Mouse (Mus musculus) embryonic fibroblast, embryonic 13.5 days (primary cell): ENCODE measurements around the gene As3mt. TPM values are rescaled to one million over a fixed set of nuclear protein-coding genes. Genes with fewer than 3 reads are reported as not detected.
"Not testable (repeated sequence)": the region's sequence is repeated elsewhere in the genome, so short reads cannot be mapped to it uniquely, and the experiment has no call there.

Source experiments
- H3K27ac ChIP-seq: 2 replicates; pipeline ENCODE4 v1.5.1; 2012; ENCODE audit warnings: low read length, control low read depth, inconsistent platforms; ENCODE audit not compliant: insufficient read depth
- H3K4me1 ChIP-seq: 2 replicates; pipeline ENCODE4 v1.6.1; 2011; ENCODE audit warnings: low read length; ENCODE audit not compliant: control insufficient read depth, insufficient read depth
- H3K4me3 ChIP-seq: 2 replicates; pipeline ENCODE4 v1.5.1; 2011; ENCODE audit warnings: mild to moderate bottlenecking, control low read depth, low read length; ENCODE audit not compliant: insufficient read depth
- CTCF ChIP-seq: IDR thresholded peaks from 2 replicates; pipeline ENCODE4 v1.5.1; 2011; ENCODE audit warnings: mild to moderate bottlenecking, control low read depth, low read length, moderate library complexity, borderline replicate concordance; ENCODE audit not compliant: insufficient read depth
- POLR2A ChIP-seq: IDR thresholded peaks from 2 replicates; pipeline ENCODE4 v1.6.1; 2011; ENCODE audit warnings: low read depth, mild to moderate bottlenecking, control low read depth, low read length, moderate library complexity
- polyA plus RNA-seq: library from polyadenylated mRNA; stranded (reverse); fragments of >200 nt; gene quantifications from 2 replicates; pipeline ENCODE4 v1.2.4, GENCODE M21; 2011; ENCODE audit warnings: low read depth; ENCODE audit not compliant: missing spikeins, insufficient read length

Gene As3mt
- polyA plus RNA-seq, 1 experiment, result 5.6 TPM

- H3K4me3 ChIP-seq, result no peak overlapping the region
- TF ChIP-seq POLR2A (no peak), CTCF (no peak)
Observed at GRCm38 (mm10) chr19:46771801-46772200, 64.5 kb downstream of the As3mt start.

DNA sequence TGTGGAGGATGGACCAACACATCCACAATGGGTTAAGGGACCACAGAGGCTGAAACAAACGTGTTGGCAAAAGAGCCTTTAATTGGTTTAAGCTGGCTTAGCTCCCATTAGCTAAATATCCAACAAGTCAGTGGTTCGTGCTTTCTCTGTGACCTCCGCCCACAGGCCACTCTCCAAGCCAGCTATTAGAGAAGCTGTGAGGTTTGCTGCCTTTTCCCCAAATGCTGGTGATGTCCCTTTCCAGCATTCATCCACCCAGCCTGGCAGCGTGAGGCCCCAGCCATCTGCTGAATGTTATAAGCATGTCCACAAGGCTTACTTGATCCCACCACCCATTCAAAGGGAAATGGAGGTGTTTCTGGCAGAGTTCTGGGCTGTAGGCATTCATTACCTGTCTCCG lies 69.1 kb downstream of the As3mt start:
- no peaks in the 10 kb centered on the region for H3K4me1 ChIP-seq
- H3K27ac ChIP-seq, result no peak overlapping the region
- no peak overlapping the region for H3K4me3 ChIP-seq
- no peak for TF ChIP-seq CTCF

More at GRCm38 (mm10) chr19:46771801-46772200, 64.5 kb downstream of the As3mt start:
- Histone ChIP-seq H3K27ac (no peak overlapping the region), H3K4me1 (no peaks in the 10 kb centered on the region)

DNA sequence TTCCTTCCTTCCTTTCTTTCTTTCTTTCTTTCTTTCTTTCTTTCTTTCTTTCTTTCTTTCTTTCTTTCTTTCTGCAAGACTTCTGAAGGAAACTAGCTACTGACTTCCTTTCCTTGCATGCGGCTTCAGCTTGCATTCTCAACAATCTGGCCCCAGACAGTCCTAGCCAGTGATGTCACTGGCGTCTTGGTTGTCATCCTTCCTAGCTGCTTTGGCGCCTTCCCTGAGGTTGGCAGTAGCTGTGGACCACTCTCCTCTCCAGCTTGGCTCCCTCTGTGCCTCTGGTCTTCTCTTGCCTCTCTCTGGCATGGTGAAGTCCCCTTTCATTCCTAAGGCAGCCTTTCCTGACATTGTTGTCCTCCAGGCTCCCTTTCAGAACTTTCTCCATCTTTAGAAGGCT lies 69.6 kb downstream of the As3mt start:
- H3K27ac ChIP-seq, result no peak overlapping the region
- no peak overlapping the region for H3K4me3 ChIP-seq
- no peaks in the 10 kb centered on the region for H3K4me1 ChIP-seq
- TF ChIP-seq CTCF, result no peak
- no peak for TF ChIP-seq POLR2A

DNA sequence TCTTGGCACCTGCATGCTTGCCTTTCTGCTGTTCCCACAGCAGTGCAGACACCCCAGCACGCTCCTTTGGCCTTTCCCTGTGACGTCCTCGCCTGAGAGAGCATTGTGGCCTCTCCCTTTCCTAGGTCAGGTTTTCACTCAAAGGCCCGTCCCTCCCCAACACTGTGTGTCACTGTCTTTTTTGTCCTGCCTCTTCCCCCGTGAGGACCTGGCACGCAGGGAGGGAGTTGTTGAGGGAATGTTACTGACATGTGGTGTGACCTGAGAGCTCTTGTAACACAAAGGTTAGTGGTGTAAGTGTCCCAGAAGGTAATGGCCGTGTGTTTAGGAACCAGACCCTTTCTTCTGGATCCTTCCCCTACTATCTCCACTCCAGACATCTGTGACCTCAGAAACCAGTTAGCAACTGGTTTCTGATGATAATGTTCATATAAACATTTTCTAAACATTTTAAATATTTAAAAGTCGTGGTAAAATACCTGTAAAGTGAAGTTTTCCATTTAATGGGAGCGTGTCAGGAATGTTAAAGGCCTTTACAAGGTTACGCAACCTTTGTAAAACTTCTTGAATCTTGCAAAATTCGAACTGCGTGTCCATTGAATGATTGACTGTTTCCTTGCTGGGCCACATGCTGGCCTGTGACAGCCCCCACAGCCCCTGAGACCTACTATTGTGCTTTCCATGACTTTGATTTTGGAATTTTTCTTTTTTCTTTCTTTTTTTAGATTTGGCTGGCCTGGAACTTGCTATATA lies 70.8 kb downstream of the As3mt start:
- Histone ChIP-seq H3K27ac (no peak overlapping the region), H3K4me1 (no peaks in the 10 kb centered on the region), H3K4me3 (no peak overlapping the region)
- TF ChIP-seq CTCF (no peak), POLR2A (no peak)

DNA sequence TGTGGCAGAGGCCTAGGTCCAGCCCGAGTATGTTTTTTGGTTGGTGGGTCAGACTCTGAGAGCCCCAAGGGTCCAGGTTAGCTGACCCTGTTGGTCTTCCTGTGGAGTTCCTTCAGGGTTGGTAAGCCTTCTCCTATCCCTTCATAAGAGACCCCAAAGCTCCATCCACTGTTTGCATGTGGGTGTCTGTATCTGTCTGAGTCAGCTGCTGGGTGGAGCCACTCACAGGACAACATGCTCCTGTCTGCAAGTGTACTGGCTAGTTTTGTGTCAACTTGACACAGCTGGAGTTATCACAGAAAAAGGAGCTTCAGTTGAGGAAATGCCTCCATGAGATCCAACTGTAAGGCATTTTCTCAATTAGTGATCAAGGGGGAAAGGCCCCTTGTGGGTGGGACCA lies 71.9 kb downstream of the As3mt start:
- not testable (repeated sequence) for H3K4me3 ChIP-seq, H3K4me1 ChIP-seq, H3K27ac ChIP-seq

- TF ChIP-seq POLR2A, result no peak
- no peak for TF ChIP-seq CTCF
- Histone ChIP-seq H3K27ac (no peak overlapping the region), H3K4me1 (no peaks in the 10 kb centered on the region; the same call in 1 of the 2 replicates), H3K4me3 (no peak overlapping the region)
Observed at GRCm38 (mm10) chr19:46784038-46784437, 76.8 kb downstream of the As3mt start.

DNA sequence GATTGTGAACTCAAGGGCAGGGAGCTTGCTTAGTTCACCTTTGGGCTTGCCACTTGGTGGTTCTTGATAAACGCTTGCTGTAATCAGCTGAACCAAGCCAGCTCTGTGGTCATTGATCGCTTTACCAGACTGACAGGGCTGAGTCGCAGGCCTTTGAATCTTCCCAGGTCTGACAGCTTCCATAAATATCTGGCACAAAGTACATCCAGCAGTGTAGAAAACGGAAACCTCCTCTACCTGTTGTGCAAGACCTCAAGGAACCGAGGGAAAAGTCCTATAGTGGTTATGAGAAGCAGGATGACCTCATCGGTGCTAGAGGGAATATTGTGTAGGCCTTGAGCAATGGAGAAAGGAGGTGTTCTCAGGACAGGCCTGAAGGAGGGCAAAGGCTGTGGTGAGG lies 77.2 kb downstream of the As3mt start:
- TF ChIP-seq POLR2A, result no peak
- no peak for TF ChIP-seq CTCF
- Histone ChIP-seq H3K4me3 (no peak overlapping the region), H3K27ac (no peak overlapping the region), H3K4me1 (no peaks in the 10 kb centered on the region; the same call in 1 of the 2 replicates)

DNA sequence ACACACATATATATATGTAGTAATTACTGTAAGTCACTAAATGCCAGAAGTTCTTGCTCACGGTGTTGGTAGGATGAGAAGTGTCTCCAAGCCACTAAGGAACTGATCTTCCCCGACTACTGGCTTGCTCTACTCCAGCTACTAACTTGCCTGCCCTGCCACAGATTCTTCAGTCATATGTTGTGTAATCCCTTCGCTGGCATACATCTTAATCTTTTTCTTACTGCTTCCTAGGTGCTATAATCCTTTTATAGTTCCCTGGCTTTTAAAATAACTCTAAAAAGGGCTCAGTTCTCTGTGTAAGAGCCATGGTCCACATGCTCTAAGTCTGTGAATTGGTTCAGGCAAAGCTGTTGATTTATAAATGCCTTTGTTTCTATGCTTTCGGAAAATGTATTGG lies 78.4 kb downstream of the As3mt start:
- Histone ChIP-seq H3K4me3 (no peak overlapping the region), H3K27ac (no peak overlapping the region), H3K4me1 (no peaks in the 10 kb centered on the region; the same call in 1 of the 2 replicates)
- no peak for TF ChIP-seq POLR2A
- TF ChIP-seq CTCF, result no peak

DNA sequence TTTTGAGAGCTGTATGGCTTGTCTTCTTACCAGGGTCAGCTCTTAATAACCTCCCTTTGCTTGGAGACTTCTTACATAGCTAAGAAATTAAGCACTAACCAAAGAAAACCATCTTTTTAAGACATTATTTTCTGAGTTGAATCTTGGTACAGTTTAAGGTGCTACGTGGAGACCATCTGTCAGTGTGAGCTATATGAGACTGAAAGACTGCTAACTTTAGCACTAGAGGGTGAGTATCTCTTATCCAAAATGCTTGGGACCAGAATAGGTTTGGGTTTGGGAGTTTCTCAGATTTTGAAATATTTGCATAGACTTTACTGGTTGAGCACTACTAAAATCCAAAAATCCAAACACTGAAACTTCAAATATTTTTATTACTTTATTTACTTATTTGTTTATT lies 82.5 kb downstream of the As3mt start:
- TF ChIP-seq POLR2A, result no peak
- TF ChIP-seq CTCF, result no peak
- H3K4me3 ChIP-seq, result no peak overlapping the region
- peaks cover 8% of the 10 kb centered on the region for H3K4me1 ChIP-seq

More for the DNA sequence above, 82.5 kb downstream of the As3mt start:
- H3K27ac ChIP-seq, result no peak overlapping the region

Other genes with a start within 250 kb of the As3mt start
- 22.1 and 25.9 TPM in 2 replicates for gene Trim8, start 205.8 kb upstream of the As3mt start, polyA plus RNA-seq
- 83.5 and 94.6 TPM in 2 replicates for gene Arl3, start 134.3 kb upstream of the As3mt start, polyA plus RNA-seq
- 7.6 and 8.6 TPM in 2 replicates for gene Sfxn2, start 134.1 kb upstream of the As3mt start, polyA plus RNA-seq
- 50.6 and 52.9 TPM in 2 replicates for gene Wbp1l, start 108.4 kb upstream of the As3mt start, polyA plus RNA-seq
- gene Cyp17a1, start 34.3 kb upstream of the As3mt start, polyA plus RNA-seq, result not detected in 2 replicates
- gene Borcs7, start 17.6 kb upstream of the As3mt start, polyA plus RNA-seq, result 10.1 and 13.0 TPM in 2 replicates
- 9.3 and 9.8 TPM in 2 replicates for gene Cnnm2, start 54.1 kb downstream of the As3mt start, polyA plus RNA-seq